Mouse (Mus musculus) kidney, adult 2 months (tissue): Measurements from ENCODE around the gene Bhmt2. TPM values are rescaled to one million over a fixed set of nuclear protein-coding genes. Genes with fewer than 3 reads are reported as not detected.

Experiments
- DNase-seq: peaks from one replicate; pipeline ENCODE4 v3.0.0; 2021
- H3K27ac ChIP-seq: fragments of 200-500 bp; 2 replicates; pipeline ENCODE4 v1.5.1; 2012; ENCODE audit warnings: low read depth, low read length, control low read depth, inconsistent platforms; ENCODE audit not compliant: insufficient read depth
- H3K27me3 ChIP-seq: fragments of 200-500 bp; replicated peaks from 2 replicates; pipeline ENCODE4 v1.6.1; 2012; ENCODE audit warnings: mild to moderate bottlenecking, moderate library complexity, low read length, inconsistent platforms; ENCODE audit not compliant: control insufficient read depth, insufficient read depth
- H3K36me3 ChIP-seq: fragments of 200-500 bp; 2 replicates; pipeline ENCODE4 v1.6.1; 2012; ENCODE audit warnings: mild to moderate bottlenecking, moderate library complexity, low read length, inconsistent platforms; ENCODE audit not compliant: control insufficient read depth, insufficient read depth
- H3K4me1 ChIP-seq: fragments of 200-500 bp; 2 replicates; pipeline ENCODE4 v1.6.1; 2011; ENCODE audit warnings: low read length; ENCODE audit not compliant: control insufficient read depth, insufficient read depth
- H3K4me3 ChIP-seq: fragments of 200-500 bp; 2 replicates; pipeline ENCODE4 v1.5.1; 2011; ENCODE audit warnings: mild to moderate bottlenecking, low read depth, low read length, control low read depth; ENCODE audit not compliant: insufficient read depth
- CTCF ChIP-seq: fragments of 200-500 bp; conservative IDR thresholded peaks from 2 replicates; pipeline ENCODE4 v1.5.1; 2011; ENCODE audit warnings: low read depth, mild to moderate bottlenecking, control low read depth, low read length, moderate library complexity, mixed read lengths; ENCODE audit not compliant: insufficient read depth, insufficient read length
- POLR2A ChIP-seq: fragments of 200-500 bp; IDR thresholded peaks from one replicate; pipeline ENCODE4 v1.6.1; 2011; ENCODE audit warnings: low read depth, low read length, control low read depth
- WGBS: fragments of 180-500 bp; shearing (Covaris S2); methylation state at CpG from one replicate; pipeline ENCODE4 v1.1.7; 2018; 5-methylcytosine and 5-hydroxymethylcytosine counted together
- polyA plus RNA-seq: library from polyadenylated mRNA; depleted of rRNA; stranded (reverse); fragments of >200 nt; gene quantifications from 2 replicates; pipeline ENCODE4 v1.2.3, GENCODE M21; 2012; rRNA removed

Bhmt2 gene
- polyA plus RNA-seq, 1 experiment: 54.5 TPM

DNA sequence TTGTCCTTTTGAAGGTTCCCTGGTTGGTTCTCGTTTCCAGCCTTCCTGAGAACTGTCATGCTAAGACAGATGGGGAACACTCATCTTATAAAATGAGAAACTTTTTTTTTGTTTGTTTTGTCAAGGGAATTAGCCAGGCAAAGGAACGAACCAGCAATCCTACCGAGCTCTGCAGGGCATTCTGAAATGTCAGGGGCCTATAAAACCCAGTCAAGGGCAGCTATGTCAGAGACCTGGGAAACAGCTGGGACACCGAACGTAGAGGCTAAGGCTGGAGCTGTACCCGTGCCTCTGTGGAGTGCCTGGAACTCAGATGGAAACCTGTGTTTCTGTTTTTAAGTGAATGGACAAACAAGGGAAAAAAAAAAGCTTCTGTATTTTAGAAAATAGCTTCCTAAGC, 45.2 kb downstream of the Bhmt2 start:
- 38% methylated on average over 6 of the region's 6 CpGs for WGBS
- Histone ChIP-seq H3K4me1 (no peaks in the 10 kb centered on the region; the same call in 1 of the 2 replicates), H3K36me3 (no peaks in the 10 kb centered on the region), H3K27me3 (no peaks in the 10 kb centered on the region), H3K27ac (no peak overlapping the region), H3K4me3 (no peak overlapping the region)
- no peak for TF ChIP-seq POLR2A
- no peak for TF ChIP-seq CTCF
- no peak for DNase-seq

DNA sequence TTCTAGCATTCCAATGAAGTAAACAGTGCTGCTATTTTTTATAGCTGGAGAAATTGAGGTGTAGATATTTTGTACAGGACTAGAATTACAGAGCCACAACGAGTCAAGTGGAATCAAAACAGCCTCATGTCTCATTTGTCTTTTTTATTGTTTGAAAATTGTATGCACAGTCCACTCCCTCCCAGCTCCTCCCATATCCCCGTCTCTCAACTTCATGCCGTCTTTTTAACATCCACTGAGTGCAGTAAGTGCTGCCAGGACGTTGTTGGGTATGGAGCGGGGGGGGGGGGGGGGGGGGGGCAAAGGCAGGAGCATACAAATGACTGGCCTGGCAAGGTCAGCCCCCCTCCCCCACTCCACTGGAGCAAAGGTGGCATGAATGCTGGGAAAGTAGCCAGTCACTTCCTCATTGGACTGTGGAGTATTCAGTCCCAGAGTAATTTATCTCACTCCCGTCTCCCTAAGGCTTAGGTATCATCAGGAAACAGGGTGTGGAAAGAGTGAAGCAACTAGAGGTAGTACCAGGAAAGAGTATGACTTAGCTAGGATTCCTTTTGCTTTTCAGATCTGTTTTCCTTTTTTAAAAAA, 59.6 kb downstream of the Bhmt2 start:
- TF ChIP-seq POLR2A: no peak
- no peaks in the 10 kb centered on the region for H3K27me3 ChIP-seq
- no peaks in the 10 kb centered on the region for H3K4me1 ChIP-seq
- DNase-seq: peak; percentile 92
- WGBS: 4% methylated on average over 6 of the region's 6 CpGs
- H3K27ac ChIP-seq: no peak overlapping the region
- H3K36me3 ChIP-seq: no peaks in the 10 kb centered on the region
- no peak overlapping the region for H3K4me3 ChIP-seq

DNA sequence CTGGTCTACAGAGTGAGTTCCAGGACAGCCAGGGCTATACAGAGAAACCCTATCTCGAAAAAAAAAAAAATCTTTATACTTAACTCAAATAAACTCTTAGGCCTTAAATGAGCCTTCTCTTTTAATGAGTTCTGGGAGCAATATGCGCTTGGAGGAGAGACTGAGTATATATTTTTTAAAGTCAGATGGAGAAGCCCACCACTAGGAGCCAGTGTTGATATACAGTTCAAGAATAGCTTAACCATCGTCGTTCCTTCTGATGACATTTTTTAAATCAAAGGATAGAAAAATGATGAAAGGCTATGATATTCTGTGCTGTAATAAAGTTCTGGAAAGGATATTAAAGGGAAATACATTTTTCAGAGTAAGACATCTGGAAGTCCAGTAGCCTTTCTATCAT, 60.3 kb downstream of the Bhmt2 start:
- no peak for TF ChIP-seq CTCF
- TF ChIP-seq POLR2A: no peak
- Histone ChIP-seq H3K36me3 (no peaks in the 10 kb centered on the region), H3K27me3 (no peaks in the 10 kb centered on the region), H3K4me3 (no peak overlapping the region), H3K27ac (no peak overlapping the region), H3K4me1 (no peaks in the 10 kb centered on the region)
- DNase-seq: no peak
- 52% methylated on average over 4 of the region's 4 CpGs for WGBS

- TF ChIP-seq CTCF (peak; percentile 85), POLR2A (no peak)
- Histone ChIP-seq H3K4me3 (no peak overlapping the region), H3K27me3 (no peaks in the 10 kb centered on the region), H3K4me1 (peaks cover 4% of the 10 kb centered on the region; the same call in 1 of the 2 replicates), H3K27ac (no peak overlapping the region), H3K36me3 (no peaks in the 10 kb centered on the region)
- DNase-seq: peak; percentile 89
- WGBS: 37% methylated on average over 19 of the region's 19 CpGs
Observed at GRCm38 (mm10) chr13:93612660-93613607, 61.2 kb downstream of the Bhmt2 start.

DNA sequence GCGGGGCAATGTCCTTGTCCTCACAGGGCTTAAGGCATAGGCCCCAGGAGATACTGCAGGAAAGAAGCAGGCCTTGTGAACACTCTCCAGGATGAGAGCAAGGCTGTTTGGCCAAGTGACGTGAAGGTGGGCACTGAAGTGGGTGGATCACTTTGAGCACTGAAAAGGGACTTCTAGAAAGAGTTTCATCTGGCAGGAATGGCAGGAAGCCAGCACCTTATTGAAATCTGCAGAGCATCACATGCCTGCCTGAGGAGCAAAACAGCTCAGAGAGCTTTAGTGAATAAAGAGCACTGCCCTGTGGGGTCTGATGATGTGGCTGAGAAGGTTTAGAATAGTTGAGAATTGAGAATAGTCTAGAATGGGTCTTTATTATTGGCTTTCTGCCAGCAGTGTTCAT, 65.6 kb downstream of the Bhmt2 start:
- Histone ChIP-seq H3K4me1 (peaks cover 12% of the 10 kb centered on the region; the same call in 1 of the 2 replicates), H3K27me3 (no peaks in the 10 kb centered on the region), H3K4me3 (no peak overlapping the region), H3K27ac (peak overlapping the region; percentile 6; the same call in 1 of the 2 replicates), H3K36me3 (no peaks in the 10 kb centered on the region)
- WGBS: 75% methylated on average over 2 of the region's 2 CpGs
- peak; percentile 55 for DNase-seq
- no peak for TF ChIP-seq CTCF
- no peak for TF ChIP-seq POLR2A

GRCm38 (mm10) chr13:93607701-93608100, 66.4 kb downstream of the Bhmt2 start:
- Histone ChIP-seq H3K27me3 (no peaks in the 10 kb centered on the region), H3K4me3 (no peak overlapping the region), H3K4me1 (peaks cover 12% of the 10 kb centered on the region; the same call in 1 of the 2 replicates), H3K27ac (peak overlapping the region; percentile 85), H3K36me3 (no peaks in the 10 kb centered on the region)
- no peak for TF ChIP-seq POLR2A
- no peak for TF ChIP-seq CTCF
- WGBS: 98% methylated on average over 3 of the region's 3 CpGs
- DNase-seq: no peak

- peak overlapping the region; percentile 85 for H3K27ac ChIP-seq
- WGBS: 31% methylated on average over 13 of the region's 13 CpGs
Observed at GRCm38 (mm10) chr13:93606868-93607578, 67.1 kb downstream of the Bhmt2 start.

More at GRCm38 (mm10) chr13:93606868-93607578, 67.1 kb downstream of the Bhmt2 start:
- H3K4me3 ChIP-seq: no peak overlapping the region
- no peaks in the 10 kb centered on the region for H3K36me3 ChIP-seq
- TF ChIP-seq POLR2A (no peak), CTCF (no peak)
- no peaks in the 10 kb centered on the region for H3K27me3 ChIP-seq
- H3K4me1 ChIP-seq: peaks cover 12% of the 10 kb centered on the region; the same call in 1 of the 2 replicates
- peak; percentile 92 for DNase-seq

Other genes starting within 250 kb of the Bhmt2 start
- gene Jmy, start 174.5 kb downstream of the Bhmt2 start, polyA plus RNA-seq: 7.0 and 7.9 TPM in 2 replicates
- gene Bhmt, start 36.3 kb downstream of the Bhmt2 start, polyA plus RNA-seq: 20.3 and 26.4 TPM in 2 replicates
- gene Dmgdh, start 131 bp upstream of the Bhmt2 start, polyA plus RNA-seq: 39.6 and 41.0 TPM in 2 replicates
- gene Arsb, start 97.3 kb upstream of the Bhmt2 start, polyA plus RNA-seq: 114 and 117 TPM in 2 replicates